Mouse (Mus musculus): ENCODE measurements around the gene Acot11.
"Not testable (repeated sequence)": the region's sequence is repeated elsewhere in the genome, so short reads cannot be mapped to it uniquely, and the experiment has no call there.

The Acot11 gene

GRCm38 (mm10) chr4:106810039-106810438 lies 5.2 kb upstream of the Acot11 start:
- peak; percentile 50 for DNase-seq (ENCODE audit: low read depth)

GRCm38 (mm10) chr4:106807287-106807686 lies 2.5 kb upstream of the Acot11 start:
- DNase-seq (ENCODE audit: low read depth): no peak

- peak; percentile 37 for DNase-seq (ENCODE audit: low read depth)
These were observed 1.1 kb upstream of the Acot11 start for GRCm38 (mm10) chr4:106805890-106806289.

- peak; percentile 84 for DNase-seq (ENCODE audit: low read depth)
These were observed 443 bp downstream of the Acot11 start for GRCm38 (mm10) chr4:106804201-106804909.

GRCm38 (mm10) chr4:106803781-106804180 lies 1.0 kb downstream of the Acot11 start:
- DNase-seq (ENCODE audit: low read depth): peak; percentile 70

- peak; percentile 33 for DNase-seq (ENCODE audit: low read depth)
These were observed 4.9 kb downstream of the Acot11 start for GRCm38 (mm10) chr4:106799772-106800336.

- no peak for DNase-seq (ENCODE audit: low read depth)
These were observed 5.8 kb downstream of the Acot11 start for GRCm38 (mm10) chr4:106798908-106799546.

GRCm38 (mm10) chr4:106795289-106795688 lies 9.5 kb downstream of the Acot11 start:
- no peak for DNase-seq (ENCODE audit: low read depth)

- DNase-seq (ENCODE audit: low read depth): peak; percentile 93
These were observed 10.6 kb downstream of the Acot11 start for GRCm38 (mm10) chr4:106794247-106794646.

GRCm38 (mm10) chr4:106793826-106794225 lies 11.0 kb downstream of the Acot11 start:
- not testable (repeated sequence) for DNase-seq (ENCODE audit: low read depth)

GRCm38 (mm10) chr4:106792276-106792675 lies 12.5 kb downstream of the Acot11 start:
- DNase-seq (ENCODE audit: low read depth): no peak

GRCm38 (mm10) chr4:106790938-106791337 lies 13.9 kb downstream of the Acot11 start:
- no peak for DNase-seq (ENCODE audit: low read depth)

- DNase-seq (ENCODE audit: low read depth): not testable (repeated sequence)
These were observed 14.6 kb downstream of the Acot11 start for GRCm38 (mm10) chr4:106790218-106790617.

GRCm38 (mm10) chr4:106789705-106790104 lies 15.1 kb downstream of the Acot11 start:
- DNase-seq (ENCODE audit: low read depth): no peak

- DNase-seq (ENCODE audit: low read depth): no peak
These were observed 16.2 kb downstream of the Acot11 start for GRCm38 (mm10) chr4:106788627-106789026.

GRCm38 (mm10) chr4:106787830-106788229 lies 17.0 kb downstream of the Acot11 start:
- peak; percentile 92 for DNase-seq (ENCODE audit: low read depth)

- DNase-seq (ENCODE audit: low read depth): peak; percentile 89
These were observed 18.9 kb downstream of the Acot11 start for GRCm38 (mm10) chr4:106785753-106786540.

GRCm38 (mm10) chr4:106785345-106785744 lies 19.5 kb downstream of the Acot11 start:
- DNase-seq (ENCODE audit: low read depth): no peak

- DNase-seq (ENCODE audit: low read depth): no peak
These were observed 20.0 kb downstream of the Acot11 start for GRCm38 (mm10) chr4:106784806-106785205.

GRCm38 (mm10) chr4:106783137-106783536 lies 21.7 kb downstream of the Acot11 start:
- DNase-seq (ENCODE audit: low read depth): no peak

GRCm38 (mm10) chr4:106780045-106780444 lies 24.8 kb downstream of the Acot11 start:
- DNase-seq (ENCODE audit: low read depth): no peak

- peak; percentile 39 for DNase-seq (ENCODE audit: low read depth)
These were observed 26.5 kb downstream of the Acot11 start for GRCm38 (mm10) chr4:106778116-106778788.
